Mouse (Mus musculus) monocyte, adult 5-6 weeks (primary cell): ENCODE results near the gene Klk11. TPM values are rescaled to one million over a fixed set of nuclear protein-coding genes. Genes with fewer than 3 reads are reported as not detected.

ENCODE experiments used
- ATAC-seq: fragments of 153-309, 156-312 bp; replicated peaks from 2 replicates; pipeline ENCODE4 v1.8.0; 2017; ENCODE audit warnings: mild to moderate bottlenecking; ENCODE audit not compliant: low TSS enrichment, insufficient number of reproducible peaks, severe bottlenecking, poor library complexity, low FRiP score
- total RNA-seq: library from RNA; stranded (forward); fragments of 200-1000, 200-491, 200-594 nt; gene quantifications from 3 replicates; pipeline ENCODE4 v1.2.3, GENCODE M21; 2017

Klk11 gene
- total RNA-seq, 1 experiment from 2014 or later, result not detected

GRCm38 (mm10) chr7:43788096-43788495, 13.7 kb downstream of the Klk11 start:
- no peak for ATAC-seq

GRCm38 (mm10) chr7:43789295-43789694, 14.9 kb downstream of the Klk11 start:
- no peak for ATAC-seq

GRCm38 (mm10) chr7:43791591-43791990, 17.2 kb downstream of the Klk11 start, which contains the start of gene Klk9:
Klk9 (plus strand) TSS chr7:43791891.
- ATAC-seq, result no peak

DNA sequence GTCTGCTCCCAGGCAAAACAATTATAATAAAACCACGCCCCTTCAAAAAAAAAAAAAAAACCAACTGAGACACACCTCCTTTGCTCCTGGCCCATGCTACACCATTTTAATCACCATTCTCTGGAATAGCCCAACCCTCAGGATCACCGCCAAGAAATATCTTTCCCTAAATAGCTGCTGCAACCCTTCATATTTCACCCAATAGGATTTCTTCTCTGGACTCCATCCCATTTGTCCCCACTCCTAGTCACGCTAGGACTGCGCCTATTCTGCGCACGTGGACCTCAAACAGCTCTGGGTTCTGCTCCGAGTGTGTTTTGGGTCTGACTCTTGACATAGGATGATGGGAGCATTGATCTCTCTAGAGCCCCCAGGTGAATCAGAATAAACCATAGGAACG, 22.0 kb downstream of the Klk11 start:
- no peak for ATAC-seq

- ATAC-seq, result no peak
These were observed 22.9 kb downstream of the Klk11 start, which contains the start of gene Klk8 for GRCm38 (mm10) chr7:43797333-43797769. Klk8 (plus strand) TSS chr7:43797577.

- no peak for ATAC-seq
These were observed 23.5 kb downstream of the Klk11 start for GRCm38 (mm10) chr7:43797844-43798462.

- no peak for ATAC-seq
These were observed 25.5 kb downstream of the Klk11 start for GRCm38 (mm10) chr7:43799876-43800275.

DNA sequence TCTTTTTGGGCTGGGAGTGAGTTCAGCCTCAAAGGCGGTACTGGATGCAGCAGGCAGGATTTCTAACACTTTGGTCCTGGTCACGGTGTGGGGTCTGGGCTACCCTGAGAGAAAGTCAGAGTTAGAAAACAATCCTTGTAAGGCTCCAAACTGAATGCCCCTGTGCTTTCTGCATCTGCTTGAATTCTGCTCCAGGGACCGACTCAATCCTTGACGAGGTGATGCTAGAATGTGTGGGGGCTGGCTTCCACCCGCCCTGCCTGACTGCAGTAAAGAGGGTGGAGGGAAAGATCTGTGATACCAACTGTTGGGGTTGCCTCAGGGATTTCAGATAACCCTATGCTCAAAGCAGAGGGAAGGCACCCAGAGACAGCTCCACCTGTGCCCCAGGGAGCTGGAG, 36.6 kb downstream of the Klk11 start, which contains the start of gene Klk7:
TSS of gene Klk7 (plus strand) at position 301 of the 400 bp plus-strand sequence.
- no peak for ATAC-seq

GRCm38 (mm10) chr7:43815211-43815610, 40.8 kb downstream of the Klk11 start:
- no peak for ATAC-seq

DNA sequence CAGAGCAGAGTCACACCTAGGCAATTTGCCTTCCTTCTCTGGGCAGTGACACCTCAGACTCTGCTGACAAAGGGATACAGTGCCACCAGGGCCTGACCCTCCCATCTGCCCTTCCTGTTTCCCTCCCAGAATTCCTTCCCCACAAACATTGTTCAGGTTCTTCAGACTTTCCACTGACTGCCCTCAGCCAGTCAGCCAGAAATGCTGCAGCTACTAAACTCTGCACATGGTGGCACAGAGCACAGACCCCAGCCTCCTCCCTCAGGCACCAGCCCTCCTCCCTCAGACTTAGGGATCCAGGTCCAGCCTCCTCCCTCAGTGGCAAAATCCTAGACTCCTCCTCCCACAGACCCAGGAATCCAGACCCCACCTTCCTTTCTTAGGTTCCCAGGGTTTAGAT, 42.3 kb downstream of the Klk11 start:
- ATAC-seq, result no peak

- ATAC-seq, result no peak
These were observed 47.2 kb downstream of the Klk11 start for GRCm38 (mm10) chr7:43821581-43821980.

DNA sequence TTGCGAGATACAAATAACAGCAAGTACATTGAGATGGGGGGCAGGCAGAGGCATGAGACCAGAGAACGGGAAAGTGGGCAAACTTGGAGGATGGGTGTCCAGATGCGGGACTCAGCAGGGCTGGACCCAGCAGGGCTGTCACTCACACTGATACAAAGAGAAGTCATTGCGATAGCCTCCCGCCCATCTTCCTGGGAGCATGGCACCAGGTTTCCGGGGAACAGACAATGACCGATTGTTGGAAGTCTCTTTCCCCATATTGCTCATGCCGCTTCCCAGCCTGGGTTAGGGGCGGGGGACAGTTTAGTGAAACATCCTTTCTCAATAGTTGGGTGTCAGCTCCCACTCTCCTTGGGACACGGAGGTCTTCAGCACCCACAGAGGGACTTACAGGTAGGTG, 49.8 kb downstream of the Klk11 start, which contains the start of gene Klk6:
TSS of gene Klk6 (plus strand) at position 301 of the 400 bp plus-strand sequence.
- no peak for ATAC-seq

GRCm38 (mm10) chr7:43826056-43826455, 51.7 kb downstream of the Klk11 start:
- ATAC-seq, result no peak

DNA sequence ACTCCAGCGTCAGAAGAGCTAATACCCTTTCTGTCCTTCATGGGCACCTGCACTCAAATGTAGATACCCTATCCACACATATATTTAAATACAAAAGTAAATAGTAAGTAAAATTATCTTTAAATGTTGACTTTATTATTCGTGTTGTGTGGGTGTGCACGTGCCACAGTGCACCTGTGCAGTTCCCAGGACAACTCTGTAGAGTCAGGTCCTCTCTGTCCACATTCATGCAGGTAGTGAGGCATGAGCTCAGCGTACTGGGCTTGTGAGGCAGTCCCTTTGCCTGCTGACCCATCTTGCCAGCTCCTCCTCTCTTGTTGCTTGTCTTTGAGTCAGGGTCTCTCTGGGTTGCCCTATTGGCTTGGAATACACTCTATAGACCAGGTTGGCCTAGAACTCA, 53.3 kb downstream of the Klk11 start:
- ATAC-seq, result no peak

Other genes with a start within 250 kb of the Klk11 start
- 2.6 to 12.3 TPM (median 6.2 TPM) in 3 replicates for gene Cd33, start 230.2 kb upstream of the Klk11 start, total RNA-seq
- gene Zfp658, start 212.3 kb upstream of the Klk11 start, total RNA-seq, result 2.2 to 8.1 TPM (median 3.0 TPM) in 3 replicates
- 4.9 to 7.5 TPM (median 6.8 TPM) in 3 replicates for gene Zfp719, start 195.0 kb upstream of the Klk11 start, total RNA-seq
- 0.43 TPM in 1 of 3 replicates, not detected in the others for gene Zfp819, start 167.4 kb upstream of the Klk11 start, total RNA-seq
- not detected in 3 replicates for gene Ceacam18, start 139.9 kb upstream of the Klk11 start, total RNA-seq
- gene Siglece, start 114.4 kb upstream of the Klk11 start, total RNA-seq, result 5.3 to 8.1 TPM (median 5.7 TPM) in 3 replicates
- 3.4 to 6.1 TPM (median 5.4 TPM) in 3 replicates for gene Ctu1, start 102.6 kb upstream of the Klk11 start, total RNA-seq
- not detected in 3 replicates for gene Klk14, start 84.2 kb upstream of the Klk11 start, total RNA-seq
- not detected in 3 replicates for gene Klk13, start 62.0 kb upstream of the Klk11 start, total RNA-seq
- gene Klk12, start 5.7 kb upstream of the Klk11 start, total RNA-seq, result not detected in 3 replicates
- gene Klk10, start 6.4 kb downstream of the Klk11 start, total RNA-seq, result not detected in 3 replicates
- not detected in 3 replicates for gene Klk9, start 17.3 kb downstream of the Klk11 start, total RNA-seq
- 4.4 to 5.0 TPM in 2 of 3 replicates, not detected in the other for gene Klk8, start 23.0 kb downstream of the Klk11 start, total RNA-seq
- gene Klk7, start 36.7 kb downstream of the Klk11 start, total RNA-seq, result not detected in 3 replicates
- gene Klk6, start 49.9 kb downstream of the Klk11 start, total RNA-seq, result not detected in 3 replicates
- not detected in 3 replicates for gene Klk5, start 67.4 kb downstream of the Klk11 start, total RNA-seq
- not detected in 3 replicates for gene Klk4, start 106.6 kb downstream of the Klk11 start, total RNA-seq
- gene Klk15, start 159.1 kb downstream of the Klk11 start, total RNA-seq, result not detected in 3 replicates
- not detected in 3 replicates for gene Klk1b8, start 176.1 kb downstream of the Klk11 start, total RNA-seq
- gene Klk1b1, start 192.1 kb downstream of the Klk11 start, total RNA-seq, result not detected in 3 replicates
- not detected in 3 replicates for gene Klk1b9, start 201.5 kb downstream of the Klk11 start, total RNA-seq
- not detected in 3 replicates for gene Klk1b11, start 221.3 kb downstream of the Klk11 start, total RNA-seq
- not detected in 3 replicates for gene Klk1b26, start 237.6 kb downstream of the Klk11 start, total RNA-seq